Mouse (Mus musculus) embryonic facial prominence, embryonic 11.5 days (tissue): ENCODE data around the gene Pex12. TPM values are rescaled to one million over a fixed set of nuclear protein-coding genes. Genes with fewer than 3 reads are reported as not detected.

Source experiments
- ATAC-seq: fragments of 200-750 bp; cut with Nextera tagmentation; replicated peaks from 2 replicates; pipeline ENCODE4 v1.8.0; 2017; ENCODE audit warnings: low read depth; ENCODE audit not compliant: insufficient number of reproducible peaks, low FRiP score, low TSS enrichment
- DNase-seq: peaks from one replicate; pipeline ENCODE4 v3.0.0-alpha.2; 2015; ENCODE audit warnings: low spot score
- H3K27ac ChIP-seq: fragments of 300-500 bp; sonication (generic); replicated peaks from 2 replicates; pipeline ENCODE4 v1.5.1; 2014; ENCODE audit warnings: mild to moderate bottlenecking, low read depth, low read length, control low read depth
- H3K27me3 ChIP-seq: fragments of 300-500 bp; sonication (generic); 2 replicates; pipeline ENCODE4 v1.6.1; 2014; ENCODE audit warnings: mild to moderate bottlenecking, low read length, moderate library complexity, mixed read lengths; ENCODE audit not compliant: control insufficient read depth, insufficient read depth
- H3K36me3 ChIP-seq: fragments of 300-500 bp; sonication (generic); replicated peaks from 2 replicates; pipeline ENCODE4 v1.6.1; 2014; ENCODE audit warnings: low read depth, mild to moderate bottlenecking, low read length, moderate library complexity, mixed read lengths; ENCODE audit not compliant: control insufficient read depth, insufficient read depth
- H3K4me1 ChIP-seq: fragments of 300-500 bp; sonication (generic); 2 replicates; pipeline ENCODE4 v1.6.1; 2014; ENCODE audit warnings: low read length, mixed read lengths; ENCODE audit not compliant: control insufficient read depth, insufficient read depth
- H3K4me2 ChIP-seq: fragments of 300-500 bp; sonication (generic); 2 replicates; pipeline ENCODE4 v1.6.1; 2014; ENCODE audit warnings: low read depth, mild to moderate bottlenecking, control low read depth, low read length, moderate library complexity
- H3K4me3 ChIP-seq: fragments of 300-500 bp; sonication (generic); 2 replicates; pipeline ENCODE4 v1.5.1; 2014; ENCODE audit warnings: low read depth, low read length, control low read depth
- H3K9ac ChIP-seq: fragments of 300-500 bp; sonication (generic); replicated peaks from 2 replicates; pipeline ENCODE4 v1.6.1; 2014; ENCODE audit warnings: mild to moderate bottlenecking, control low read depth, low read length
- H3K9me3 ChIP-seq: fragments of 300-500 bp; sonication (generic); replicated peaks from 2 replicates; pipeline ENCODE4 v1.6.1; 2016; ENCODE audit warnings: mild to moderate bottlenecking, low read length, inconsistent platforms, mixed read lengths; ENCODE audit not compliant: control insufficient read depth
- WGBS: fragments of 180-500 bp; shearing (Covaris S2); extraction: QIAGEN DNeasy Blood & Tissue Kit; methylation state at CpG from one replicate; pipeline ENCODE4 v1.1.7; 2014; 5-methylcytosine and 5-hydroxymethylcytosine counted together
- polyA plus RNA-seq: library from polyadenylated mRNA; unstranded; fragments of >200 nt; fragmentation: Nextera tagmentation; extraction: Ambion mirVana; gene quantifications from 2 replicates; pipeline ENCODE4 v1.2.1, GENCODE M21; 2014

Gene Pex12
- polyA plus RNA-seq, 1 experiment from 2014 or later = 13.8 TPM

- H3K4me1 ChIP-seq = peaks cover 3% of the 10 kb centered on the region; the same call in 1 of the 2 replicates
- H3K27ac ChIP-seq = no peak overlapping the region
- no peaks in the 10 kb centered on the region for H3K9me3 ChIP-seq
- H3K4me3 ChIP-seq = no peak overlapping the region
- H3K4me2 ChIP-seq = no peak overlapping the region
- no peak for ATAC-seq
- H3K36me3 ChIP-seq = no peaks in the 10 kb centered on the region
- no peaks in the 10 kb centered on the region for H3K27me3 ChIP-seq
- WGBS = 90% methylated on average over 2 of the region's 2 CpGs
- H3K9ac ChIP-seq = no peak overlapping the region
- DNase-seq = no peak
These were observed 8.3 kb downstream of the Pex12 start for GRCm38 (mm10) chr11:83294133-83294532.

DNA sequence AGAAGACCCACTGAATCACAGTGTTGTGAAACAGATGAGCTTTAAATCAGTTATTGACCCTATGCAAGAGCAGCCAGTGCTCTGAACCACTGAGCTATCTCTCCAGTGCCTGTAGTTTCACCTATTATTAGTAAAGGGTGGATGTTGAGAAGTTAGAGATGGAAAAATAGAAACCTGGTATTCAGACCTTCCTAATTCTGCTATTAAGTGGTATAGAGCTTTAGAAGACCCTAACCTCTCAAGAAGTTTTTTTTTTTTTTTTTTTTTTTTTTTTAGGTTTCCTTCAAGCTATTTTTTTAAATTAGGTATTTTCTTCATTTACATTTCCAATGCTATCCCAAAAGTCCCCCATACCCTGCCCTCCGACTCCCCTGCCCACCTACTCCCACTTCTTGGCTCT is 9.2 kb downstream of the Pex12 start:
- peaks cover 3% of the 10 kb centered on the region; the same call in 1 of the 2 replicates for H3K4me1 ChIP-seq

DNA sequence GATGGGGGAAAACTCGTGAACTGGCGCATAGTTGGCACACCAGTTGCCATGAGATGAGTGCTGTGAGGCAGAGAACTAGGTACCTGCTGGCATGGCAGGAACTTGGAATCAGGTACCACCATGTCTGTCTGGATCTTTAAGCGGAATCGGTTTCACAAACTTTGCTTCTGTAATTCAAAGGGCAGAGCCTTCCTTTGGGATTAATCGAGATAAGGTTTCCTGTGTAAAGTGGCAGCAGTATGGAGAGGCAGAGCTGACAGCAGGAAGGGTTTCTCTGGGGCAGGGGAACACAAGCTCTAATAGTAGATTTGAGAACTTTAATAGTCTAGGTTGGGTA is 10.2 kb downstream of the Pex12 start:
- Histone ChIP-seq H3K4me3 (peak overlapping the region; percentile 59), H3K9me3 (no peaks in the 10 kb centered on the region), H3K27me3 (no peaks in the 10 kb centered on the region), H3K36me3 (no peaks in the 10 kb centered on the region), H3K4me2 (peak overlapping the region; percentile 74), H3K9ac (peak overlapping the region; percentile 72), H3K27ac (no peak overlapping the region), H3K4me1 (no peaks in the 10 kb centered on the region)
- DNase-seq = no peak
- WGBS = under 1% methylated on average over 5 of the region's 5 CpGs
- no peak for ATAC-seq

More for the DNA sequence above, 9.2 kb downstream of the Pex12 start:
- peak overlapping the region; percentile 59 for H3K4me3 ChIP-seq
- H3K27ac ChIP-seq = no peak overlapping the region
- H3K9ac ChIP-seq = peak overlapping the region; percentile 7; the same call in 1 of the 2 replicates
- H3K27me3 ChIP-seq = no peaks in the 10 kb centered on the region
- ATAC-seq = no peak
- H3K4me2 ChIP-seq = peak overlapping the region; percentile 74
- H3K36me3 ChIP-seq = no peaks in the 10 kb centered on the region
- WGBS = 88% methylated on average over 1 of the region's 1 CpGs
- no peak for DNase-seq
- H3K9me3 ChIP-seq = no peaks in the 10 kb centered on the region

- ATAC-seq = peak; percentile 98
- WGBS = under 1% methylated on average over 38 of the region's 38 CpGs
- peak overlapping the region; percentile 74 for H3K4me2 ChIP-seq
- H3K4me1 ChIP-seq = no peaks in the 10 kb centered on the region
- H3K27ac ChIP-seq = peak overlapping the region; percentile 49
- peak; percentile 96 for DNase-seq
- no peaks in the 10 kb centered on the region for H3K27me3 ChIP-seq
- peak overlapping the region; percentile 73 for H3K9ac ChIP-seq
- peak overlapping the region; percentile 59 for H3K4me3 ChIP-seq
- no peaks in the 10 kb centered on the region for H3K9me3 ChIP-seq
- H3K36me3 ChIP-seq = no peaks in the 10 kb centered on the region
These were observed 10.8 kb downstream of the Pex12 start for GRCm38 (mm10) chr11:83291375-83292250.

- no peak for DNase-seq
- H3K4me1 ChIP-seq = no peaks in the 10 kb centered on the region
- 70% methylated on average over 2 of the region's 2 CpGs for WGBS
- ATAC-seq = no peak
- no peak overlapping the region for H3K4me2 ChIP-seq
- H3K9me3 ChIP-seq = no peaks in the 10 kb centered on the region
- H3K9ac ChIP-seq = no peak overlapping the region
- H3K27me3 ChIP-seq = no peaks in the 10 kb centered on the region
- H3K4me3 ChIP-seq = no peak overlapping the region
- H3K36me3 ChIP-seq = no peaks in the 10 kb centered on the region
- H3K27ac ChIP-seq = no peak overlapping the region
These were observed 12.8 kb downstream of the Pex12 start for GRCm38 (mm10) chr11:83289633-83290032.

DNA sequence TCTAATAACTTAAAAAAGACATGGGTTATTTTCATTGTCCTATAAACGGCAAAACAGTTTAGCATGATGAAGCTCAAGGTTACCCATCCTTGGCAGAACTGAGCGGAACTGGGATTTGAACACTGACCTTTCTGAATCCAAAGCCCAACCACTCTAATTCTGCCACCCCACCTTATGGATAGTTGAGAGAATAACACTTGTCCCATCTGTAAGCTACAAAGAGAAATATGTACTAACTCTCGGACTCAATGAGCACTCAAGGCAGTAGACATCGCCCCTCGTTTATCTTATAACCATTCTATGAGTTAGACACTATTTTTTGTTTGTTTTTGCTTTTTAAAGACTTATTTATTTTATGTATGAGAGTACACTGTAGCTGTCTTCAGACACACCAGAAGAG is 13.3 kb downstream of the Pex12 start:
- WGBS = 91% methylated on average over 5 of the region's 5 CpGs
- Histone ChIP-seq H3K9ac (no peak overlapping the region), H3K27me3 (no peaks in the 10 kb centered on the region), H3K4me1 (no peaks in the 10 kb centered on the region), H3K9me3 (no peaks in the 10 kb centered on the region), H3K27ac (no peak overlapping the region), H3K4me3 (no peak overlapping the region), H3K36me3 (no peaks in the 10 kb centered on the region), H3K4me2 (no peak overlapping the region)
- ATAC-seq (no peak), DNase-seq (no peak)

DNA sequence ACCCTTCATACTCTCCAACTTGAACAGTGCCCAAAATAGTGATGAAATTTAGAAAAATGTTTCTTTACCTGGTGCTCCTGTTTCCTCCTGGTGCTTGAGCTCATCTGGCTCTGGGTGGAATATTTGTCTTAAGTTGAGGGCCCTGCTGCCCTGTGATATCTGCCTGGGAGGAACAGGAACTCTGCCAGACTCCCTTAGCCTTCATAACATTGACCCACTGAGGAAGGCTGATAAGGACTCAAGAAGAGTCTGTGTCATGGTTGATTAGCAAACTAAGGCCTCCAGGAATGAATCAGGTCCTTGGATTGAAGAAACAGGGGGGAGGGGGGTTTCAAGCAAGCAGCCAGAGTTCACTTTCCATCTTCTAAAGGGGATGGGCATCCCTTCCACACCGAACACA is 15.8 kb downstream of the Pex12 start, which contains the start of gene Slfn14:
Slfn14 (minus strand) TSS at position 161 of the 400 bp plus-strand sequence.
- Histone ChIP-seq H3K27ac (no peak within 1 kb of the TSS), H3K9ac (no peak within 1 kb of the TSS), H3K4me1 (no peaks in the 10 kb centered on the region), H3K36me3 (no peaks in the 10 kb centered on the region), H3K27me3 (no peaks in the 10 kb centered on the region), H3K4me3 (no peak within 1 kb of the TSS), H3K9me3 (no peaks in the 10 kb centered on the region), H3K4me2 (no peak within 1 kb of the TSS)
- DNase-seq = no peak
- 91% methylated on average over 1 of the region's 1 CpGs for WGBS
- ATAC-seq = no peak

- WGBS = 92% methylated on average over 4 of the region's 4 CpGs
- Histone ChIP-seq H3K27ac (no peak overlapping the region), H3K4me2 (no peak overlapping the region), H3K9me3 (no peaks in the 10 kb centered on the region), H3K4me3 (no peak overlapping the region), H3K36me3 (no peaks in the 10 kb centered on the region), H3K27me3 (no peaks in the 10 kb centered on the region), H3K4me1 (no peaks in the 10 kb centered on the region), H3K9ac (no peak overlapping the region)
- DNase-seq (no peak), ATAC-seq (no peak)
These were observed 16.8 kb downstream of the Pex12 start for GRCm38 (mm10) chr11:83285627-83286026.
